Mouse (Mus musculus) cortical plate, adult 2 months (tissue): Measurements from ENCODE around the gene 1600014C10Rik.

Experiments used
- CTCF ChIP-seq: fragments of 200-500 bp; IDR thresholded peaks from 2 replicates; pipeline ENCODE4 v1.5.1; 2011; ENCODE audit warnings: mild to moderate bottlenecking, control low read depth, low read length; ENCODE audit not compliant: insufficient read depth; ENCODE audit errors: extremely low read depth
- POLR2A ChIP-seq: fragments of 200-500 bp; IDR thresholded peaks from 2 replicates; pipeline ENCODE4 v1.6.1; 2011; ENCODE audit warnings: mild to moderate bottlenecking, low read length, control low read depth; ENCODE audit not compliant: insufficient read depth; ENCODE audit errors: extremely low read depth

GRCm38 (mm10) chr7:38206564-38206963 is 23.5 kb downstream of the 1600014C10Rik start:
- no peak for TF ChIP-seq CTCF
- TF ChIP-seq POLR2A, result no peak
